Mouse (Mus musculus): Measurements from ENCODE around the gene Vcam1.

Gene Vcam1

DNA sequence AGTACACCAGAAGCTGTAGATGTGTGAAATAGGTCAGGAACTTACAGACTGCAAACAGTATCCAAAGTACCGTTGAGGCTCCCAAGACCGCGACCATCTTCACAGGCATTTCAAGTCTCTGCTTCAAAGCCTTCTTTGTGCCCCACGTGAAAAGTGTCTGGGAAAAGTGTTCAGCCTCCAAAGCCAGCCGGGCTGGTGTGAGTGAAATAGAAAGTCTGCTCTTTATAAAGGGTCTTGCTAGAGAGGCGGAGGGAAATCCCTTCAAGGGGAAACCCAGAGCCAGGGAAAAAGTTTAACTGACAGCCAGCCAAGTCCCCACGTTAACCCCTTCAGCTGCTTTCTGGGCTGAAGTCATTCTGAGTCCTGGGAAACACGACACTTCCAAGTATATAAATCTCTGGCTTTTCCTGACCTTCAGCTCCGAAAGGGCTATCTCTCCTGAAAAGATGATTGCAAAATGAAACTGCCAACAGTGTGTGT lies at the start of gene Vcam1:
TSS of gene Vcam1 (minus strand) at position 430 of the 480 bp plus-strand sequence.
- in situ Hi-C loops (cut with MboI), result no loop called here

DNA sequence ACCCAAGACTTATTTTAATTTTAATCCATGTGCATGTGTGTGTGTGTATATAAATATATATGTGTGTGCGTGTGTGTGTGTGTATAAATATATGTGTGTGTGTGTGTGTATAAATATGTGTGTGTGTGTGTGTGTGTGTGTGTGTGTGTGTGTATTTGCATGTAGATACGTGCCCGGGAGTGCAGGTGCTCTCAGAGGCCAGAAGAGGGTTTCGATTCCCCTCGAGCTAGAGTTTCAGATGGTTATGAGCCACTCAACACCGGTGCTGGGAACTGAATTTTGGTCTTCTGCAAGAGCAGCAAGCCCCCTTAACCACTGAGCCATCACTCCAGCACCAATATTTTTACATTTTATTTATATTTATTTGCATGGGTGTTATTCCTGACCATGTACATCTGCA lies 45.6 kb upstream of the Vcam1 start:
- in situ Hi-C loops (cut with MboI), result no loop called here

DNA sequence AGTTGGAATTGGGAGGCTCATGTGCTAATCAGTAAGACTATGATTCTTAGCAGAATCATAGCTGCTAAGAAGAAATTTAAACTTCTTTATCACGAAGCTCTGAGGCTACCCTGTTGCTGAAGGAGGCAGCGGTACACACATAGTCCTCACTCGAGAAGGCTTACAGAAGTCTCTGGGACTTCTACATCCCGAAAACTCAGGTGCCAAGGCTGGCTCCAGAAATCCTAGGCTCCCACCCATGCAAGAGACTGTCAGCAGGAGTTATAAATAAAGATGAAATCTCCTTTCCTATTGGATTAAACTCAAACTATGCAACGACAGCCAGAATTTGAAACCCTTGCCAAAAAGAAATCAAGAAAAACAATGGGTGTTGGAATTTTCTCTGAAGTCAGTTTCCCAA lies 42.0 kb upstream of the Vcam1 start:
- in situ Hi-C loops (cut with MboI), result no loop called here

DNA sequence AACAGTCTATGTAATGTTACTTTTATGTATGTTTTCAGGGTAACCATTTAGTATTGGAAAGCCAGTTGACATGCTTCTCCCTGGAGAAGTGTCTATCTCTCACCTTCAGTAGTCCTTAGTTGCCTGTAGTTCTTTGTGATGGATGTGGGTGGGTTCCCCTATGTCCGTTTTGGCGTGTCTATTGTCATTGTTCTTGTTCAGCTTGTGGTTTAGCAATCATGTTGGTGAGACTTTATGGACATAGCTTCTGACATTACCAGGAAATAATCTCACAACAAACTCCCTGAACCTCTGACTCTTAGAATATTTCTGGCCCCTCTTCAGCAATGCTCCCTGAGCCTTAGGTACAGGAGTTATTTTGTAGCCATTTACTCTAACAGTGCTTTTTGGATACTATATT lies 38.6 kb upstream of the Vcam1 start:
- in situ Hi-C loops (cut with MboI), result no loop called here

DNA sequence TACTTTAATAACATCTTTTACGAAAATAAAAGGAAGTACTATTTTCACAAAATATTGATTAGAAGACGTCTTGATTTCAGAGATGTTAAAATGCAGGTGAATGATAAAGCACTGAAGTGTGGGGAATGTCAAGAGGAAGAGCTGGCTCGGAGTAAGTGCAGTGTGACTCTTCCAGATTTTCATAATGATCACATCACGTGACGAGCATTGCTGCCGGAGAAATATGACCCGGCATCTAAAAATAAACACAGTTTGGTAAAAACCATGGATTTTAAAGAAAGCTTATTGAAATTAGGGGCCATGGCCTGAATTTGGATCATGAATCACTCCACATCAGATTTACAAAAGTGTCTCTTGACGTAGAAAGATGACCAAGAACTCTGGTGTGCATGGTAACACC lies 36.8 kb upstream of the Vcam1 start:
- in situ Hi-C loops (cut with MboI), result no loop called here

DNA sequence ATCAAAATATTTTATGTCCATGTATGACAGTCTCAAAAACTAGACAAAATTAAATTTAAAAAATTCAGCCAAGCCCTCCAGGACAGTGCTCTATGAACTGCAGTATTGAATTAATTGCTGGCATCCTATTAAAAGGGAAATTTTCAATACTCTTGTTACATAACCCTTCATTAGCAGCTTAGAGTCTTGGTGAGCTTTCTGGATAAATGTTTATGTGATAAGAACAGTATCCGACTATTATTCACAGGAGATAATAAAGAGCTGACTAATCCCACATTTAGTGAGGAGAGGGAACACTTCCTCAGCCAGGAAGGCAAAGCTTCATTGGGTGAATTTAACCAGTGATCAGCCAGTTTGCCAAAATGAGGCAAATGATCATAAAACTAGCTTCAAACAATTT lies 35.5 kb upstream of the Vcam1 start:
- in situ Hi-C loops (cut with MboI), result no loop called here

DNA sequence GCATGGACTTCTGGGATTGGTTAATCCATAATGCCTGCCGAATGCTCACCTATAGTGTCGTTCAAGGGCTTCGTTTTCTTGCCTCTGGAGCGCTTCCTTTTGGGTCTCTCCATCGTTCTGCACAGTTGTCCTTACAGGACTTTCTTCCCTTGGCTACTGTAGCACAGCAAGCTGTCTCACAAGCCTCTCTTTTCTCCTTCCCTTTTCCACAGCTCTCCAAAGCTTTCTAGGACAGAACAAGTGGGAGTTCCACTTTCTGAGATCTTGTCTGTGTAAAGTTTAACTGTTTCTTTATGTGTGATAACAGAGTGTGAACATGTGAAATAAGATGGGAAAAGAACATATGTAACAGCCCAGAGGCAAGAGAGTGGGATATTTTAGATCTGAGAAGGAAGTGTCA lies 34.0 kb upstream of the Vcam1 start:
- in situ Hi-C loops (cut with MboI), result no loop called here

DNA sequence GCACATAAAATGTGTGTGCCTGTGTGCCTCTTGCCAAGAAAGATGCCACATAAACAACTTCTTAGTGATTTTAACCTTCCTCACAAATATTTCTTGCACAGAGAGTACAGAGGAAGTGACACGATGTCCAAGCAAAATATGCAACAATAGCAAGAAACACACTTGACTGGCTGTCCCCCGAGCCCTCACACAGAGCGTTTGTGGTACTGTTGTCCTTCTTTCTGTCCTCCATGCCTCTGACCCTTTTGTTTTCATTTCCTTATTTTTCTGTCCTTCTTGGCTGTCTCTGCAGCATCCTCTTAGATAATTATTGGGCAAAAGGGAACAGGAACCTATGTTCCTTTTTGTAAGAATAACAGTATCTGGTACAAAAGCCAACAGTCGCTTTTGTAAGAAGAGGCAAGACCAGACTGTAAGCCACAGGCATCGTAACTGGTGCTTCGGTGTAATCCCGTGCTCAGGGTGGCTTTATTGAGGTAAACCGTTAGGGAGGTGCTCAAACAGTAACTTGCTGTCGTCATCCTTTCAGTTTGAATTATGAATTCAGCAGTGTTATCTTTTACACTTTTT lies 32.7 kb upstream of the Vcam1 start:
- in situ Hi-C loops (cut with MboI), result no loop called here

DNA sequence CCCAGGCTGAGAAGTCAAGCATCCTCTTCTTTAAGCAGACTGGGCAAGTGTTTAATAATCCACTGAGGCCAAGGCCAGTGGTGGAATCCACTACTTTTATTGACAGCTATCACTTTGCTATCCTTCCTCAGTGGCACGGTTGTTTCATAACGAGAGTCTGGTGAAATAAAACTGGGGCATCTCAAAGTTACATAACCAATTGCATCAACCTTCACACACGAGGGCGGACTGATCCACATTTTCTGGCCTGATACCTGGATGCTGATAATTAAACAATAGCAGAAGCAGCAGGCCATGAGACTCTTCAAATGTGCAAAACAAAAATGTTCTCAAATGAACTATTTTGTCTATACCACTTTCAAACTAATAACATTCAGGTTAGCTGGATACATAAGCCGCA lies 29.9 kb upstream of the Vcam1 start:
- in situ Hi-C loops (cut with MboI), result no loop called here

DNA sequence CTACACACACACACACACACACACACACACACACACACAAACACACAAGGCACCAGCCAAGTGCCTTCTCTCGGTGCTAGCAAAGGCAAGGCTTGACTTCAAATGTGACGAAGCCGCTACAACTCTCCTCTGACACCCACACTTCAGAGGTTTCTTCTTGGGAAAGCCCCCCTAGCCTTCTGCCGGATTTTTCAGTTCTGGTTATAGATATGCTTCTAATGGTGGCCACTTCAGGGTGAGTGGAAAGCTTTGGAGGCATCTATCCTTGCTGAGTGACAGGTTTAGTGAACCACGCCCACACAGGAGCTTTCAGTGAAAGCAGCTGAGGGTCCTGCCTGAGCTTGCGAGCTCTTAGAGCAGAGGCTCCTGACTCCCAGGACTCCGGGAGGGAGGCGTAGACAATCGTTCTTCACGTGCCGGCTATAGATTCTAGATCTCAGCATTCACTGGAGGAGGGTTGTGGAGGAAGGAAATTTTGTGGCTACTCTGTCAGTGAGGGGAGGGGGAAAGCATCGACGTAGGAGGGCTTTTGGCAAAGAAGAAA lies 28.0 kb upstream of the Vcam1 start:
- in situ Hi-C loops (cut with MboI), result no loop called here

DNA sequence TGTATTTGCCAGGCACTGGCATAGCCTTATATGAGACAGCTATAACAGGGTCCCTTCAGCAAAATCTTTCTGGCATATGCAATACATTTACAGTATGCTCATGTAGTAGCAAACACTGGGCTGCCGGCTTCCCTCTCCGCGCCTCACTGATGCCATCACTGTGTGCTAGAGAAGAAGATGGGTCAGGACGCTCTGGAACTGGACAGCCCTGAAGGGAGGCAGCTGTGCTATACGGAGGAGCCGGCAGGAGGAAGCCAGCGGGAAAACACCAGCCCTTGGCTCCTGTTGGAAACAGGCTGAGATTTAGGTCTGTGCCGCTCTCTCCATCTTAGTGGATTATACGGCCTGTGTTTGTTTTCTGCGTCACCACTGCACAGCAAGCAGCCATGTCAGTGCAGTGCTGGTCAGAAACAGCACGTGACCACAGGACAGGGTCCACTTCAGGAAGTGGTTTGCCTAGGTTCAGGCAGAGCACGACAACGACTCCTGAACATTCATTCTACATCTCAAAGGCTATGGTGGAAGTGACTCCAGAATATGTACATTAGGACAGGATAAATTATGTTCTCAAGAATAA lies 20.7 kb upstream of the Vcam1 start:
- in situ Hi-C loops (cut with MboI), result no loop called here

DNA sequence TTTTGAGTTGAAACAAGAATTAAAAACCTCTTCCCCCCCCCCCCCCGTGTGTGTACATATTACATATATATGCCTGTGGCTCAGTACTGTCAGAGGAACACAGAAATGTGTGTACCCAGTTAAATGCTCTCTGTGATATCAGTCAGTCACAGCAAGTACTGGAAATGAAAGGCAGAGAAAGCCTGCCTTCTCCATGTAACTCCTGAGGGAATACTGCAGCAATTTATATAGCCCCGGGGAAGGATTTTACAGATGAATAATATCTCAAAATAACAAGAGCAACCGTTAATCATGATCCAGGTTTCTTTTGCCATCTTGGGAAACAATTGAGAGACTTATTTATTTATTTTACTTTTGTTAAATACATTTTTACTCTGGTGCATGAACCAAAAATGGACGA lies 19.6 kb upstream of the Vcam1 start:
- in situ Hi-C loops (cut with MboI), result no loop called here

DNA sequence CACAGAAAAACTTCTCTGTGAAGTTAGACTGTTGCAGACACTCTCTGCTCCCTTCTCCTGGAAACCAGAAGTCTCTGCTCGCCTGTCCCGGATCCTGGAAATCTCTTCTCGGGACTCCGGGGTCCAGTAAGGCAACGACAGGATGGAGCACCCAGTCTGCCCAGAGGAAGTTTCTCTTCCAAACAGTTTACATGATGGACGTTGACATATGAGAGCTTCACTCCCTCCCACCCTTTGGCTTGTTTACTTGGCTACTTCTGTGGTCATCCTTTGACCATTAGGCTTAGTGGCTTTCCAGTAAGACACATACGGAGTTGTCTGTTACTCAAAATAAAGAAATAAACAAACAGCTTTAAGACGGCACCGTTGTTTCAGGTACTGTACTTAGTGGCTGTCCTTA lies 19.2 kb upstream of the Vcam1 start:
- in situ Hi-C loops (cut with MboI), result no loop called here

DNA sequence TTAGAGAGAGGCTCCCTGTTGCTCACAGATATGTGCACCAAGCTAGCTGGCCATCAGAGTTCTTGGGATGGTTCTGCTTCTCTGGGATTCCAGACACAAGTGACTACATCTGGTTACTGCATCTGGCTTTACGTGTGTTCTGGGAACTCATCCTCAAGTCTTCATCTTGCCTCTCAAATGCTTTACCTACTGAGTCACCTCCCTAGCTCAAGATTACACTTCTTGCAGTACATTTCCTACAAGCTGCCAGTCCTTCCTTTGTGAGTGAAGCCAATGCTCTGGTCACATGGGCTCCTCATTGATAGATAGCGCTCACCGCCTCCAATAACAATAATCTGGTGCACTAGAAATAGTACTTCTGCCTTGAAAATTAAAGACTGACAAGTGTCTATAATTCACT lies 11.7 kb upstream of the Vcam1 start:
- in situ Hi-C loops (cut with MboI), result no loop called here

DNA sequence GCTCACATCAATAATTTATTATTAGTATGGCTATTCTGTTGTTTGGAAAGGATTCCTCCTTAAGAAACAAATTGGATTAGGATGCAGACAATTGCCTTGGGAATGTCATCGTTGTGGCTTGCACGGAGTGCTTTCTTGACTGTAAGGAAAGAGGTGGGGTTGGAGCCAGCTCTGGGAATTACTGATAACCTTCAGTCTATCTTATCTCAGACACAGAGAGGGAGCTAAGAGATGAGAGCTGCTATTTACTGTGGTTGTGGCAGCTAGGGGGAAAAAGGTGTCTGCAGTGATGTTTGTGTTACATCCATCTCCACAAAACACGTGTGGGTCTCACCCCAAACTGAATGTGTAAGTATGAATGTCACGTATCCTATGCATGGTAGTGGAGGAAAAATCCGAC lies 9.5 kb upstream of the Vcam1 start:
- in situ Hi-C loops (cut with MboI), result no loop called here

DNA sequence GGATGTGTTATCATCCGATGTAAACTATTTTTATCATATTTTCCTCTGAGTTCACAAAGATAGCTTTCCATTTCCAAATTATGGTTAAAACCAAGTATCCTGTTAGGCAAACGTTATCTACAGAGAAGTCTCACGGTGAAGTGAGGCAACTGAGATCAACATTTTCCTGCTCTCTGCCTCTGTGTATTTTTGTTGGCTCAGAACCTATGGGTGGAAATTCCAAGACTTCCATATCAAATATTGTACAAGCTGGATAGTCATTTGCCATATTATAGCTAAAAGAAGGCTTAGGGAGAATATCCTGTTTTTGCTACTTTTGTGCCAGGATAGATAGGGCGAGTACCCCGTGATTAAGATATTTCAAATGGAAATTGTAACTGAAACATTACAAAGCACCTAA lies 8.6 kb upstream of the Vcam1 start:
- in situ Hi-C loops (cut with MboI), result no loop called here

DNA sequence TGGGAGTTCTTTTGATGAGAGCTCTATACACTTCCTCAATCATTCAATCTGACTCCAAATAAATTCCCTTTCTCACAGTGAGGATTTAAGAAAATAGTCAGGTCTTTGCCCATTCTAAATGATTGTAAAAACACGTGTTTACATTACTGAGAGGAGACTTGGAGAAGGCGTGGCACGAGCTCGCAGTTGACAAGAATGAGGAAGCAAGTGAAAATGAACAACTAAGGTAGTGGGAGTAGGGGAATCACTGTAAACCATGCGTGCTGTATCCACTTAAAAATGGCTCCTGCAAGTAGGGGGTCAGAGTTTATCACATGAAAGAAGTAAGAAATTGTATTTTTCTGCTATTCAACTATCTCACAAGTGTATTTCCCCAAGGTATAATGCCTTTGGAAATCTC lies 3.9 kb upstream of the Vcam1 start:
- in situ Hi-C loops (cut with MboI), result no loop called here

DNA sequence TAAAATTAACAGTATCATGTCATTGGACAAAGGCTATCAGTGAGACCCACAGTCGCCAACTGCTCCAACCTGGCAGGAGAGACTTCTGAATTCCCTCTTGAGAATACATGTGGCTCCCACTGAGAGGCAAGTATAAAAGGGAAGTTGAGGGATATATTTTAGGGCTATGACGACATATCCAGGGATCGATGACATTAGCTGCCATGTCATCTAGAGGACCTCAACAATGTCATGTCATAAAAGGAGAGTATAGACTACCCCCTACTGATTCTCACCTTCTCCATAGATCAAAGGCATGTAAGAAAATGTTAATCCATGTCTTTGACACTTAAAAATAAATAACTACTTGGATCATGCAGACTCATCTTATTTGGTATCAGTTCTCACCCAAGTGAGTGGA lies 1.2 kb upstream of the Vcam1 start:
- in situ Hi-C loops (cut with MboI), result no loop called here

DNA sequence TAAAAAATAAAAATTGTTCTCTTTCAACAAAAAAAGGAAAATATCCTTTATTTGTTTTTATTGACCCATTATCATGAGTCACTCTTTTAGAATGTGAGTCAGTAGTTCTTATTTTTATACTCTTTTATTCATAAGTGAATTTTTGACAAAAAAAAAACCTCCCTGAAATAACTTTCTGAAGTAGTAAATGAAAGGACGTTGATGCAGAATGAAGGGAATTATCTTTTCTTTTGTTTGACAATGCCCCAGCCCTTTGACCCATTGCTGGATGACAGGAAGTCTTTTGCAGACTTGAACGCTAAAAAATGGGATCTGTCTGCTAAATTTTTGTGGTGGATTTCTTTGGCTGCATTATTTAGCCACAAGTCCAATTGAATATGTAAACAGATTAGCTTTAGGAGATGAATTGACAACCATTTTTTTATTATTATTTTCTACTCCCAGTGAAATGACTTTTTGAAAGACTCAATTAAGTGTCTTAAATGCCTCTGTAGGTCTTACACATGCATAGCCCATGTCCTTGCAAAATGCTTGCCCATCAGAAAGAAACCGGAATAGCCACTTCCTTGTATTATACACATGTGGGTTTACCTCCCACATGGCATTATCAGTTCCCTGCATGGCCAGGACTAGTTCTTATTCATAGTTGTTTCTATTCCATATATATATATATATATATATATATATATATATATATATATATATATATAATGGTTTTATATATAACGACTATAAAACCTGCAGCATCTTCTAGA lies 530 bp upstream of the Vcam1 start:
- in situ Hi-C loops (cut with MboI), result no loop called here

DNA sequence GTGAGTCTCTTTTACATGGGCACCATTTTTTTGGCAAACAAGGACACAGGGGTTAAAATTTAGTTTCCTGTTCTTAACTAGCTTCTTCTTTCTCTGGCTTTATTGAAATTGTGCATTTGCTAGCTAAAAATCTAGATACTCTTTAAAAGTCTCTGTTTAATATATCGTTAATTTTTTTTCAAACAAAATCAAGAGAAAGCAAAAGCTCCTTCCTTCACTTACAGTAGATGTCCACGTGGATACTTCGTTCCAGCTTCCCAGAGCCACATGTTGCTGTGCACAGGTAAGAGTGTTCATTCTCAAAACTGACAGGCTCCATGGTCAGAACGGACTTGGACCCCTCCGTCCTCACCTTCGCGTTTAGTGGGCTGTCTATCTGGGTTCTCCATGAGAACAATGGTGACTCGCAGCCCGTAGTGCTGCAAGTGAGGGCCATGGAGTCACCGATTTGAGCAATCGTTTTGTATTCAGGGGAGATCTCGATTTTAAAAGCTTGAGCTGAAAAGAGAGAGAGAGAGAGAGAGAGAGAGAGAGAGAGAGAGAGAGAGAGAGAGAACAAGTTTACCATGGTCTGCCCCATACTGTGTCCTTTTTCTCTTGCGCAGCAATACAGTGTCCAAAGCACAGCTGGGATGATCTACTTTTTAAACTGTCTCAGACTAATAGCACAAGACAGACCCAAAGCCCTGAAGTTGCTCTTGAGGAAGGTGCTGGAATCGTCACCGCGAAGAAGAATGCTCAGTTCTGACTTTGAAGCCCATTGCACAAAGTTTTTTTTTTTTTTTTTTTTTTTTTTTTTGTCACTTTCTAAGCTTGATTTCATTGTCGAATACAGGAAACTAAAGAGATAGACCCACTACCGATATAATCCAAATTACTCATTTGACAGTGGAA lies 930 bp downstream of the Vcam1 start:
- in situ Hi-C loops (cut with MboI), result no loop called here

DNA sequence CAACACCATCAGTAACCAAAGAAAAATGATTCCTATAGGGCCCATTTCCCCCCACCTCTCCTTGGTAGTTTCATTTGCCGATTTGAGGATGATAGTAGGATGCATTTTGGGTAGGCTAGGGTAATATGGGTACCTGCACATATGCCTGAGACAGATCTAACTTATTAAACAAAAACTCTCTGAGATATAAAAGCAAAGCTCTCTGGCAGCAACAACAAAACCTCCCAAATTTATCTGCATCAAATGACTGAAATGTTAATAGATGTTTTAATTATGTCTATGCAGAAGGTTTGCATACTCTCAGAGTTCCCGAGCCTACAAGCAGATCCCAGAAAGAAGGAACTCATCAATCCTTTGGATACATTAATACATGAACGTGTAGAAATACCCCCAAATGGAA lies 1.7 kb downstream of the Vcam1 start:
- in situ Hi-C loops (cut with MboI), result no loop called here

DNA sequence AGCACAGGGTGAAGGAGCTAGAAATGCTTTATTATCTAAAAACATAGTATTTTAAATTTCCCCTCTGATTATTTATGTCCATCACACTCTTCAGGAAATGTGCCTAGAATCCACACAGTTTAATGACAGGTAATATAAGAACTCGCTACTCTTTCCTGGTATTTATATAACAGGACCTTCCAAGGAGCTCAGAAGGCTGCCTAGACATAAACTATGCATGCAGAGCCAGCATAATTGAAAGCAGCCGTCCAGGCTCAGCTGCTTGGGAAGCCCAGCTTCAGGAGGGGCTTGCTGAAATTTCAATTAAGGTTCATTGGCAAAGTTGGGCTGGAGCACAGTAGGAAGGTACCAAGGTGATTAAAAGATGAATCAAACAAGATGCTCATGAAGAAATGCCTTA lies 2.2 kb downstream of the Vcam1 start:
- in situ Hi-C loops (cut with MboI), result no loop called here
